Mouse (Mus musculus) stomach, embryonic 15.5 days (tissue): ENCODE measurements at regions not wholly inside any gene's neighbourhood (a gene's known extent, or its start where the extent isn't known, plus 50 kb on each side); places are given as distances from the start of the nearest gene placed in this dataset.

Experiments used
- ATAC-seq: fragments of 200-750 bp; cut with Nextera tagmentation; 2 replicates; pipeline ENCODE4 v1.8.0; 2017; ENCODE audit warnings: low read depth, moderate number of reproducible peaks, moderate TSS enrichment; ENCODE audit not compliant: insufficient read depth, low FRiP score
- H3K27ac ChIP-seq: fragments of 300-500 bp; sonication (generic); 2 replicates; pipeline ENCODE4 v1.5.1; 2015; ENCODE audit warnings: mild to moderate bottlenecking, inconsistent platforms
- H3K27me3 ChIP-seq: fragments of 300-500 bp; sonication (generic); replicated peaks from 2 replicates; pipeline ENCODE4 v1.6.1; 2015; ENCODE audit warnings: inconsistent platforms
- H3K36me3 ChIP-seq: fragments of 300-500 bp; sonication (generic); 2 replicates; pipeline ENCODE4 v1.6.1; 2015; ENCODE audit warnings: inconsistent platforms
- H3K4me1 ChIP-seq: fragments of 300-500 bp; sonication (generic); 2 replicates; pipeline ENCODE4 v1.6.1; 2015; ENCODE audit warnings: inconsistent platforms
- H3K4me2 ChIP-seq: fragments of 300-500 bp; sonication (generic); 2 replicates; pipeline ENCODE4 v1.6.1; 2015; ENCODE audit warnings: mild to moderate bottlenecking, inconsistent platforms
- H3K4me3 ChIP-seq: fragments of 300-500 bp; sonication (generic); replicated peaks from 2 replicates; pipeline ENCODE4 v1.5.1; 2015; ENCODE audit warnings: inconsistent platforms
- H3K9ac ChIP-seq: fragments of 300-500 bp; sonication (generic); 2 replicates; pipeline ENCODE4 v1.6.1; 2015; ENCODE audit warnings: inconsistent platforms
- H3K9me3 ChIP-seq: fragments of 300-500 bp; sonication (generic); 2 replicates; pipeline ENCODE4 v1.6.1; 2016; ENCODE audit warnings: inconsistent platforms
- WGBS: fragments of 180-500 bp; shearing (Covaris S2); methylation state at CpG from one replicate; pipeline ENCODE4 v1.1.7; 2015; 5-methylcytosine and 5-hydroxymethylcytosine counted together

DNA sequence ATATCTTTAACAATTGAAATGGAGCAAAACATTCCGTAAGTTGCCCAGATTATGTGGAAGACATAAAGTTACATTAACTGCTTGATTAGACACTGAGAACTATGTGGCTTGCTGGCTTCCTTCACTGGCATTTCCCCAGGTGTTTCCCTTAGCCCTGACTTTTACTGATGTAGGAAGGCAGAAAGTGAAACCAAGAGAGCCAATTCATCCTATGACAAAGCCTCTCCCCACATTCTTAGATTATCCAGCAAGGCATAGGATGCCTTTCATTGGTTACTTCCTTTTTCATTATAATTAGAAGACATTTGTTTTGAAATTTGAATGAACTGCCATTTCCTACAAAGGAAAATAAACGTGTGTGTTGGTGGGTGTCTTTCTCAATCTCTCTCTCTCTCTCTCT, 72.1 kb downstream of the Cdc42ep3 start:
- no peaks in the 10 kb centered on the region for H3K9me3 ChIP-seq
- 53% methylated on average over 2 of the region's 2 CpGs for WGBS
- H3K4me2 ChIP-seq, result no peak overlapping the region
- H3K4me1 ChIP-seq, result 0 out of 2 replicates have a peak, but pooled peaks cover 4% of the 10 kb centered on the region
- H3K9ac ChIP-seq, result no peak overlapping the region
- no peak overlapping the region for H3K4me3 ChIP-seq
- H3K36me3 ChIP-seq, result no peaks in the 10 kb centered on the region
- H3K27me3 ChIP-seq, result no peaks in the 10 kb centered on the region
- ATAC-seq, result no peak
- no peak overlapping the region for H3K27ac ChIP-seq

DNA sequence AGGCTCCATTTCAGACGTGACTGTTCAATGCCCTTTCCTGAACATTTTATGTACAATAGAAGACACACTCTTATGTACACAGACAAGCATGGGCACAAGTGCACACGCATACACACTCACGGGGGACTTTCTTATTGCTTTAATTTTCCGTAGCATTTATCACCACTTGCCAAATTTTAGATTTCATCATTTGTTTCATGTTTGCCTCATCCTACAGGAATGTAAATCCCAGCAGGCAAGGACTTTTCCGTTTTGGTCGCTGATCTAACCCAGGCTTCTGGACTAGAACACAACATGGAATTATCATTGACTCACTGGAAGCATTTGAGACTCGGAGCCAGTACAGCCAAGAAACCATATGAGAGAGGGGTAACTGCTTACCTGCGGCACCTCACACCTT, 81.3 kb downstream of the Cdc42ep3 start:
- Histone ChIP-seq H3K36me3 (no peaks in the 10 kb centered on the region), H3K9ac (no peak overlapping the region), H3K4me1 (no peaks in the 10 kb centered on the region; the same call in 1 of the 2 replicates), H3K27me3 (no peaks in the 10 kb centered on the region), H3K4me3 (no peak overlapping the region), H3K9me3 (no peaks in the 10 kb centered on the region), H3K27ac (no peak overlapping the region), H3K4me2 (no peak overlapping the region)
- WGBS, result 59% methylated on average over 8 of the region's 8 CpGs
- ATAC-seq, result no peak

DNA sequence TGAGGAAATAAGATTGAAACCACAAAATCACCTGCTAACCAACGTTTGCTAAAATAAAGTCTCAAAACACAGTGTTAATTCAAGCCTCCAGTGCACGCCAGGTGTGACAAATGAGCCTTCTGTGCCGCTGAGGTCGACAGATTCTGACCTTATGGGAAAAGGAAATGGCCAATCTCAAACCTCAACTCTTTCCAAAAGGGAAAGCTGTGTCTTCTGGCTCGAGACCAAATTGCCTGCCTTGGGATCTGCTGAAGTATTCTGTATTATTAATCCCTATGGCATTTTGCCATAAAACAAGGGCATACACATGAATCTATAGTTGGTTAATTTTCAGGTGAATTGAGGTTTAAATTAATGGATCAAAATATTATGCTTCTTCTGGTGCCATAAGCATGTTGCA, 95.2 kb downstream of the Cdc42ep3 start:
- no peak overlapping the region for H3K4me3 ChIP-seq

DNA sequence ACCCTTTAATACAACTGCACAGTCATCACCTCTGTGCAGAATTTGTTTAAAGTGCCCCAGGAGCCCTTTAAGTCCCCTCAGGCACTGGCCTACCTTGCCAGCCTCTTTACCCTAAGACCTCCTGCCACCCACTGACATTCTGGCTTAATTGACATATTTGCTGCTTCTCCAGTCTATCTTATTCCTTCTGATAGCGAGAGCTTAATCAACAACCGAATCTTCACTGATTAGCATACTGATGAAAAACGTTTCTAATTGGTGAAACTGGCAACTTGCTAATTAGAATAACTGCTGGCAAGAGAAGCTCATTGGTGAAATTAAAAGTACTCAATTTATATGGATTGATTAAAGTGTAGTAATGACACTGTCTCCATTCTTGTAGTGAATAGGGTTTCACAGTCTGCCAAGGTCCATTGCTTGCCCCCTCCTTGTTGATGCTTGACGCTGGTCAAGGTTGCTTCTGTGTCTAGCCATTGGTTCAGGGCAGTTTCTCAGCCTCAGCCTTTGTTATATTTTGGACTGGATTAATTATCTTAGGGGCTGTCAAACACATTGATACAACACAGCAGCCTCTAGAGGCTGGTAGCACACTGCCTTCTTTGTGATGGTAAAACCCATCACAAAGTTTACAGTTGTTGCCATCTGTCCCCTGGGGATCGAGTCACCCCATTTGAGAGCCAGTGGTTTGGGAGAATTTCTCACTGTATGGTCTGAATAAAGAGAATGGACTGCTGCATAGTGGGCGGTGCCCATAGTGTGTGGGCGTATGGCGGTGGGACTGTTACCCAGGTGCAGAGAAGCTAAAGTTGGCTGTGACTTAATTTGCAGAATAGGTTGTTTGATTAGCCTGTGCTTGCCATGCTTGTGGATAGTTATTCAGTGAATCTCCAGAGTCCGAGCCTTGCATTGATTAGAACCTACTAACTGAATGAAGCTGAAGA, 107.7 kb downstream of the Cdc42ep3 start:
- no peak overlapping the region for H3K27ac ChIP-seq
- ATAC-seq, result no peak
- no peak overlapping the region for H3K4me3 ChIP-seq
- no peaks in the 10 kb centered on the region for H3K36me3 ChIP-seq
- no peaks in the 10 kb centered on the region for H3K9me3 ChIP-seq
- no peaks in the 10 kb centered on the region for H3K27me3 ChIP-seq
- no peak overlapping the region for H3K4me2 ChIP-seq
- 71% methylated on average over 9 of the region's 9 CpGs for WGBS
- no peaks in the 10 kb centered on the region for H3K4me1 ChIP-seq
- no peak overlapping the region for H3K9ac ChIP-seq

More for the DNA sequence above, 95.2 kb downstream of the Cdc42ep3 start:
- Histone ChIP-seq H3K4me2 (no peak overlapping the region), H3K9ac (no peak overlapping the region), H3K27me3 (no peaks in the 10 kb centered on the region), H3K36me3 (no peaks in the 10 kb centered on the region), H3K4me1 (no peaks in the 10 kb centered on the region), H3K27ac (no peak overlapping the region), H3K9me3 (no peaks in the 10 kb centered on the region)
- no peak for ATAC-seq
- 20% methylated on average over 5 of the region's 5 CpGs for WGBS

DNA sequence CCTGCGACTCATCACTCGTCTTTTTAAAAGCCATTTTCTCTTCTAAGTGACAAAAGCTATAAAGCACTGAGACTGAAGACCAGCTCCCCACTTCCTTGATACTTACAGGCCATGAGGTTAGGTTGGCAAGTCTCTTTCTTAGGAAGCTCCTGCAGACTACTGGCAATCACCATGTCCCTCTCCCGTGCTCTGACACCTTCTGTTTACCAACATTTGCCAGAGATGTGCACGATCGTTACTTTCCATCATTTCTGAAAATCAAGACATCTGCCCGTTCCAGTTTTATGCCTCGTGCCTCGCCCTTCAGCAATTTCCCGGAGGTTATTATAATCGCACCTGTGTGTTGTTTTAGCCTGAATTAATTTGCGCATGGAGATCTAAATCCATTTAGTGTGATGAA, 110.8 kb downstream of the Cdc42ep3 start:
- Histone ChIP-seq H3K4me2 (no peak overlapping the region), H3K9ac (no peak overlapping the region), H3K4me3 (no peak overlapping the region), H3K4me1 (no peaks in the 10 kb centered on the region), H3K9me3 (no peaks in the 10 kb centered on the region), H3K27ac (no peak overlapping the region), H3K36me3 (no peaks in the 10 kb centered on the region), H3K27me3 (no peaks in the 10 kb centered on the region)
- 77% methylated on average over 11 of the region's 11 CpGs for WGBS
- ATAC-seq, result no peak

DNA sequence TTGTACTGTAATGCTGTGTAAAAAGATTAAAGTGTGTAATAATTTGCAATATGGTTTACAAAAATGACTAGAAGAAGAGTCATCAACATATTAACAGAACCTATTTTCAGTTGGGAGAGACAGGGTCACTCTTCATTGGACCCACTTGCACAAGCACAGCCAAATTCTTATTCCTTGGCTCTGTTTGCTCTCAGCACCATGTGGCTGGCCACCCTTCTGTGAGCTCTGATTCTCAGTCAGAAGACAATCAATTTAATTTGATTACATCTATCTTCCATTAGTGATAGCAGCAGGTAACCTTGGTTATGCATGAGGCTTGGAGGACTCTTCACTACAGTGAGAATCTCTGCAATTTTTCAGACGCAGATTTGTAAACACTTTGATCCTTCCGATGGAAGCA, 111.5 kb downstream of the Cdc42ep3 start:
- no peak for ATAC-seq
- H3K4me3 ChIP-seq, result no peak overlapping the region
- H3K9me3 ChIP-seq, result no peaks in the 10 kb centered on the region
- no peak overlapping the region for H3K4me2 ChIP-seq
- H3K36me3 ChIP-seq, result no peaks in the 10 kb centered on the region
- no peak overlapping the region for H3K9ac ChIP-seq
- 58% methylated on average over 2 of the region's 2 CpGs for WGBS
- H3K4me1 ChIP-seq, result no peaks in the 10 kb centered on the region
- no peaks in the 10 kb centered on the region for H3K27me3 ChIP-seq
- no peak overlapping the region for H3K27ac ChIP-seq

DNA sequence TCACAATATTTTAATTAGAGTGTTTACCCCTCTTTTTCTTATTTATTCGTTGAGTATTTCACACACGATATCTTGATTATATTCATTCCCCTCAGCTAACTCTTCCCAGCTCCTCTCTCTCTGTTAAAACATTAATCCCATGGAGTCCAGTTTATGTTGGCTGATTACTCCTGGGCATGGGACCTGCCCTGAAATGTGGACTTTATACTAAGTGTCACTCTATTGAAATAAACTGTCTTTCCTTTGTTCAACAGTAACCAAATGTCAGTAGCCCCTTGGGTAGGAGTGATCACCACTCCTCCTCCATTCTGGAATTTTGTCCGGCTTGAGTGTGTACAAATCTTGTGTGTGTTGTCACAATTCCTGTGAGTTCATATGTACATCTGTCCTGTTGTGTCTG, 113.4 kb downstream of the Cdc42ep3 start:
- no peak overlapping the region for H3K9ac ChIP-seq
- H3K4me1 ChIP-seq, result no peaks in the 10 kb centered on the region
- H3K4me2 ChIP-seq, result no peak overlapping the region
- no peaks in the 10 kb centered on the region for H3K9me3 ChIP-seq
- H3K27me3 ChIP-seq, result no peaks in the 10 kb centered on the region
- H3K4me3 ChIP-seq, result no peak overlapping the region
- no peak for ATAC-seq
- H3K36me3 ChIP-seq, result no peaks in the 10 kb centered on the region
- WGBS, result 81% methylated on average over 3 of the region's 3 CpGs
- no peak overlapping the region for H3K27ac ChIP-seq

DNA sequence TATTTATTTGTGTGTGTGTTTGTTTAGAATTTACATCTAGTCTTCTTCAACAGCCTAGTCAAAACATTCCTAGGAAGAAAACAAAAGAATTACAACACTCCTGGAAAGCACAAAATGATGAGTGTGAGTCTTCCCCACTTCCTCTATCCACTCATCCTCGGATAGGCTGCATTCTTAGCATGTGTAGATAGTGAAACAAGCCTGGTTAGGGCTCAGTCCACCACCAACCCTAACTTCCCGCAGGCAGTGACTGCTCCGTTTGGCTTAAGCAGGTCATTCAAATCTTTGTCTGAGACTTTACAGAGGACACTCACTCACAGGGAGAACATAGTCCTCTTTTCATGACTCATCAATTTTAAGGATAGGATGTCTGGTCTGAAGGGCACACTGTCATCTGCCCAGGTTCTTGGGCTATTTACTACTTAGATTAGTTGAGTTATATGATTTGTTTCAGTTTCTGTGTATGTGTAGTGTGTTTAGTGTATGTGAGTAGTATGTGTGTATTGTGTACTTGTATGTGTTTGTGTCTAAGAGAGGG, 118.6 kb downstream of the Cdc42ep3 start:
- H3K27ac ChIP-seq, result no peak overlapping the region
- no peaks in the 10 kb centered on the region for H3K9me3 ChIP-seq
- H3K9ac ChIP-seq, result no peak overlapping the region
- H3K36me3 ChIP-seq, result no peaks in the 10 kb centered on the region
- H3K4me3 ChIP-seq, result no peak overlapping the region
- H3K27me3 ChIP-seq, result no peaks in the 10 kb centered on the region
- H3K4me2 ChIP-seq, result no peak overlapping the region
- H3K4me1 ChIP-seq, result no peaks in the 10 kb centered on the region
- ATAC-seq, result no peak
- 69% methylated on average over 3 of the region's 3 CpGs for WGBS

DNA sequence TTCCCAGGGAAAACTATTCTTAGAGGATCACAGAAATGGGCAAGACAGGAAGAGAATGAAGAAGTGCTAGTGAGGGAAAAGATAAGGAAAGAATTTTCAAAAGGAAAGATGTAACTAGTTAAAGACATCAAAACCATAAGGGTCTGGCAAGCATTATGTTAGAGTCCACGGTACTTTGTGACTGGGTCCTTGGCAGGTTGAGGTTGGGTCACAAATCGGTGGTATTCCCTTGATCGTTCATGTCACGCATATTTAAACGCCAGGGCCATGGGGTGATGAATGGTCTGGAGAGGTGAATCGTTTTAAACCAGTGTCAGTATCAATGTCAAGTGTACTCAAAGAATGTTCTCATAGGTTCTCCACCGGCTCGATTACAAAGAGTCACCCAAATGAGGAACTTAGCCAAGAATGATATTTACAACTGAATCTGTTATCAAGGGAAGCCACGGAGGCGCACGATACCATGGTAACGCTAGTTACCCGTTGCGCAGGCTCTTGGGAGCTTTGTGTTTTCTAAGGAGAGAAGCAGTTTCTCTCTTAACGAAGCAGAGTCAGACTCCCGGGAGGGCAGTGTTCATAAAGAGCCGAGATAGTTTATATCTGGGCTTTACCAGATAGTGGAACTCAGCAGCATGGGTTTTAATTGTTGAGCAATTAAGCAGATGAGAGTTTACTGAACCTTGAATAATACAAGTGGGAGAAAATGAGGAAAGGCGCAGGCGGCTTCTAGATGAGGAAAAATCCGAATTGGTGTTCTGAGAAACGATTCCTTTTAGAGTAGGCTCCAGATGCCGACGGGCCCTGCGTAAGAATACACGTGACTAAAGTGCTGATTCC, 124.0 kb downstream of the Cdc42ep3 start:
- no peak overlapping the region for H3K27ac ChIP-seq
- no peaks in the 10 kb centered on the region for H3K9me3 ChIP-seq
- 69% methylated on average over 25 of the region's 25 CpGs for WGBS
- no peaks in the 10 kb centered on the region for H3K36me3 ChIP-seq
- no peaks in the 10 kb centered on the region for H3K4me1 ChIP-seq
- H3K9ac ChIP-seq, result no peak overlapping the region
- no peak overlapping the region for H3K4me2 ChIP-seq
- no peak overlapping the region for H3K4me3 ChIP-seq
- ATAC-seq, result no peak
- no peaks in the 10 kb centered on the region for H3K27me3 ChIP-seq

DNA sequence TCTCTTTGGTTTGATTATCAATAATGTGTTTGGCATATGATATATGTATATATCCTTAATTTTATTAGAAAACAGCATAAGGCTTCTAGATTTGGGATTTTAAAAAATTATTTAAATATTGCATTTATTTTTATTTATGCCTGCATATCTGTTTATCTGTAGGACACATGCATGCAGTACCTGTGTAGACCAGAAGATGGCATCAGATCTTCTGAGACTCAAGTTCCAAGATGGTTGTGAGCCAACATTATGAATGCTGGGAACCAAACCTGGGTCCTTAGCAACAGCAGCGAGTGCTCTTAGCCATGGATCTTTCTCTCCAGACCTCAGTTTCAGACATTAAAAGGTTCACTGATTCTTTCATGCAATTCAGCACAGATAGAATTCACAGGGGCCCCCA, 148.3 kb downstream of the Cdc42ep3 start:
- Histone ChIP-seq H3K27me3 (no peaks in the 10 kb centered on the region), H3K4me1 (no peaks in the 10 kb centered on the region), H3K9ac (no peak overlapping the region), H3K27ac (no peak overlapping the region), H3K4me3 (no peak overlapping the region), H3K9me3 (no peaks in the 10 kb centered on the region), H3K36me3 (no peaks in the 10 kb centered on the region), H3K4me2 (no peak overlapping the region)
- 98% methylated on average over 1 of the region's 1 CpGs for WGBS
- no peak for ATAC-seq

DNA sequence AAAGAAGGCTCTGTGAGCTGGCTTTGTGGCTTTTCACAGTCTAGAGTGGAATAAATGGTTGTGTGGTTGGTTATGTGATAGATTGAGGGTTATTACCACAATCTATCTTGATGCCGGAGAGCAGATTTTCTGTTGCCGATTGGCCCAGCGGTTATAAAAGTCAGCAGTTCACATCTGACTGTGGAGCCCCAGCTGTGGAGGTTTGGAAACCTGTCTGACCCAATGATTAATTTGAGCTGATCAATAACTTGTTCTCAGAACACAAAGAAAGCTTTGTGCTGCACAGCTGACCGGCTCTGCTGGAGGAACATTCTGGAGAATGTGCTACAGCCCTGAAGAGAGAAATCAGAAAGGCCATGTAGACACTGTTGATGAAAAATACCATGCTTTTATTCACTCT, 148.8 kb downstream of the Cdc42ep3 start:
- no peak overlapping the region for H3K4me3 ChIP-seq
- H3K36me3 ChIP-seq, result no peaks in the 10 kb centered on the region
- H3K9me3 ChIP-seq, result no peaks in the 10 kb centered on the region
- no peaks in the 10 kb centered on the region for H3K4me1 ChIP-seq
- no peak; the same call in 1 of the 2 replicates for ATAC-seq
- H3K27ac ChIP-seq, result no peak overlapping the region
- WGBS, result 71% methylated on average over 4 of the region's 4 CpGs
- no peak overlapping the region for H3K4me2 ChIP-seq
- H3K27me3 ChIP-seq, result no peaks in the 10 kb centered on the region
- no peak overlapping the region for H3K9ac ChIP-seq
